Mouse (Mus musculus): ENCODE data around the gene Ulk1. TPM values are rescaled to one million over a fixed set of nuclear protein-coding genes. Genes with fewer than 3 reads are reported as not detected.

The Ulk1 gene
- polyA plus RNA-seq, 1 experiment from 2014 or later, result 46.9 TPM

GRCm38 (mm10) chr5:110794363-110794762 is 15.5 kb downstream of the Ulk1 start:
- Histone ChIP-seq H3K27ac (ENCODE audit: low read depth, low read length) (no peak overlapping the region), H3K27me3 (ENCODE audit: control insufficient read depth, insufficient read depth, low read length) (no peaks in the 10 kb centered on the region), H3K9me3 (ENCODE audit: control insufficient read depth, low read length) (no peaks in the 10 kb centered on the region), H3K4me1 (ENCODE audit: control insufficient read depth, insufficient read depth, low read length) (no peaks in the 10 kb centered on the region), H3K9ac (ENCODE audit: low read length) (no peak overlapping the region), H3K36me3 (ENCODE audit: control insufficient read depth, insufficient read depth, low read length) (peaks cover 45% of the 10 kb centered on the region), H3K4me2 (ENCODE audit: low read depth) (no peak overlapping the region), H3K4me3 (ENCODE audit: low read depth, low read length) (no peak overlapping the region)
- 92% methylated on average over 7 of the region's 7 CpGs for WGBS
- ATAC-seq (ENCODE audit: insufficient read depth, low FRiP score, low TSS enrichment) (no peak), DNase-seq (ENCODE audit: low spot score) (no peak)

DNA sequence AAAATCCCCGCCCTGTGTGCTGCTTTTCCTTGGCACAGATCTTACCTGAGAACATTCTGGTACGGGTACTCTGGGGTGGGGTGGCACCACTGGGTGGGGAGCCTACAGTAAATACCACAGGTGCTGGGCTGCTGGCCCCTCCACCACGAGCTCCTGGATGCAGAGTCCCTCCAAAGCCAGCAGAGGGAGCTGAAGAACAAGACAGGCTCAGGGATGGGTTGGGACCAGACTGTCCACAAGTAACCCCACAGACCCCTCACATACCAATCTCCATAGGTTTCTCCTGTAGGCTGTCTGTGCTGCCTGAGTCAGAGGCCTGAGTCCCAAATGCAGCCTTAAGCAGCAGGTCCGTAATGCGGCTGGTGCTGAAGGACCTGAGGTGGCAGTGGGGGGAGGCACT is 21.2 kb downstream of the Ulk1 start:
- H3K9me3 ChIP-seq (ENCODE audit: control insufficient read depth, low read length), result no peaks in the 10 kb centered on the region
- peak; percentile 53 for DNase-seq (ENCODE audit: low spot score)
- H3K4me3 ChIP-seq (ENCODE audit: low read depth, low read length), result no peak overlapping the region
- no peak overlapping the region for H3K27ac ChIP-seq (ENCODE audit: low read depth, low read length)
- H3K4me1 ChIP-seq (ENCODE audit: control insufficient read depth, insufficient read depth, low read length), result no peaks in the 10 kb centered on the region
- peaks cover 45% of the 10 kb centered on the region for H3K36me3 ChIP-seq (ENCODE audit: control insufficient read depth, insufficient read depth, low read length)
- WGBS, result 67% methylated on average over 5 of the region's 5 CpGs
- peak; percentile 35; the same call in 1 of the 2 replicates for ATAC-seq (ENCODE audit: insufficient read depth, low FRiP score, low TSS enrichment)
- H3K4me2 ChIP-seq (ENCODE audit: low read depth), result no peak overlapping the region
- H3K9ac ChIP-seq (ENCODE audit: low read length), result no peak overlapping the region
- no peaks in the 10 kb centered on the region for H3K27me3 ChIP-seq (ENCODE audit: control insufficient read depth, insufficient read depth, low read length)

DNA sequence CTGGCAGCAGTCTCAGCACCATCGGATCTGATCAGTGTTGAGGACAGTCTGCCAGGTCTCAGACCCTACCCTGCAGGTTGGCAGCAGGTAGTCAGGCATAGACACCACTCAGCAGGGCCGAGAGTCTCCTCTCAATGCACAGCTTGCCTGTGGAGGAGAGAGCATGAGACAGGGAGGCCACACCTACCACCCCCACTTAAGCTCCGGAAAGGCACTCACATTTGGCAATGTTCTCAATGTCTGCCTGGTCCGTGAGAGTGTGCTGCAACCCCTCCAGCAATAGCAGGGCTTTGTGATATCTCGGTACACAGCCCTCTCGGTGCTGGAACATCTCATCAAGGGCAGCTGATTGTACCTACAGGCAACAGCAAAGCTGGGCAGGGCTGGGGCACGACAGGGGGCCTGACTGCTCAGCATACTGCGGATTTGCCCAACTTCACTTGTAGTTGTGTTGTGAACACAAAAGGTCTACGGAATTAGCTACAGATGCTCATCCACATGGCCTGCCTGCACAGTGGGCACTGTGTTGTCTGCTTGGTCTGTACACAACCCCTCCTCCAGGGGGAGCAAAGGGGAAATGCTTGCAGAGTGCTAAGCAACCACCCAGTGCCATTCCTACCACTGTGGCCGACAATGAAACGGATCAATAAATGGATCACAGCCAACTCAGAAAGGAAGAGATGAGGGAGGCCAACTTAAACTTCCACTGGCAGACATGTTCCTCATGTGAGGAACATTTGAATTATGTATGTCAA is 23.6 kb downstream of the Ulk1 start:
- Histone ChIP-seq H3K4me2 (ENCODE audit: low read depth) (no peak overlapping the region), H3K9me3 (ENCODE audit: control insufficient read depth, low read length) (no peaks in the 10 kb centered on the region), H3K4me1 (ENCODE audit: control insufficient read depth, insufficient read depth, low read length) (no peaks in the 10 kb centered on the region), H3K9ac (ENCODE audit: low read length) (no peak overlapping the region), H3K27ac (ENCODE audit: low read depth, low read length) (no peak overlapping the region), H3K36me3 (ENCODE audit: control insufficient read depth, insufficient read depth, low read length) (peaks cover 33% of the 10 kb centered on the region), H3K27me3 (ENCODE audit: control insufficient read depth, insufficient read depth, low read length) (no peaks in the 10 kb centered on the region), H3K4me3 (ENCODE audit: low read depth, low read length) (no peak overlapping the region)
- DNase-seq (ENCODE audit: low spot score), result no peak
- ATAC-seq (ENCODE audit: insufficient read depth, low FRiP score, low TSS enrichment), result no peak
- 88% methylated on average over 11 of the region's 11 CpGs for WGBS

DNA sequence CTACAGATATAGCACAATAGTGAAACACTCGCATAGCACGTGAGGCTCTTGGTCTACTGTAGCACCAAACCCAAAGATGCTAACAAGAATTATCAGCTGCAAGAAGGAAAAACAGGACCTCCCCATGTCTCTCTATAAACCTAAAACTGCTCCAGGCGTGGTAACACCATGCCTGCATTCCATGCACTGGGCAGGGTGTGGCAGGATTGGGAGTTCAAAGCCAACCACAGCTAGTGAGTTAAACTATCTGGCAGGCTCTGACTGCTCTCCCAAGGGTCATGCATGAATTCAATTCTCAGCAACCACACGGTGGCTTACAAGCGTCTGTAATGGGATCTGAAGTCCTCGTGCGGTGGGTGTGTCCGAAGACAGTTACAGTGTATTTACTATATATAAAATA is 26.7 kb downstream of the Ulk1 start:
- 78% methylated on average over 8 of the region's 8 CpGs for WGBS
- ATAC-seq (ENCODE audit: insufficient read depth, low FRiP score, low TSS enrichment) (no peak), DNase-seq (ENCODE audit: low spot score) (no peak)
- no peak overlapping the region for H3K4me3 ChIP-seq (ENCODE audit: low read depth, low read length)
- H3K9me3 ChIP-seq (ENCODE audit: control insufficient read depth, low read length), result no peaks in the 10 kb centered on the region
- H3K36me3 ChIP-seq (ENCODE audit: control insufficient read depth, insufficient read depth, low read length), result peaks cover 16% of the 10 kb centered on the region
- H3K4me1 ChIP-seq (ENCODE audit: control insufficient read depth, insufficient read depth, low read length), result peaks cover 5% of the 10 kb centered on the region; the same call in 1 of the 2 replicates
- H3K27ac ChIP-seq (ENCODE audit: low read depth, low read length), result no peak overlapping the region
- H3K9ac ChIP-seq (ENCODE audit: low read length), result no peak overlapping the region
- H3K4me2 ChIP-seq (ENCODE audit: low read depth), result no peak overlapping the region
- no peaks in the 10 kb centered on the region for H3K27me3 ChIP-seq (ENCODE audit: control insufficient read depth, insufficient read depth, low read length)

DNA sequence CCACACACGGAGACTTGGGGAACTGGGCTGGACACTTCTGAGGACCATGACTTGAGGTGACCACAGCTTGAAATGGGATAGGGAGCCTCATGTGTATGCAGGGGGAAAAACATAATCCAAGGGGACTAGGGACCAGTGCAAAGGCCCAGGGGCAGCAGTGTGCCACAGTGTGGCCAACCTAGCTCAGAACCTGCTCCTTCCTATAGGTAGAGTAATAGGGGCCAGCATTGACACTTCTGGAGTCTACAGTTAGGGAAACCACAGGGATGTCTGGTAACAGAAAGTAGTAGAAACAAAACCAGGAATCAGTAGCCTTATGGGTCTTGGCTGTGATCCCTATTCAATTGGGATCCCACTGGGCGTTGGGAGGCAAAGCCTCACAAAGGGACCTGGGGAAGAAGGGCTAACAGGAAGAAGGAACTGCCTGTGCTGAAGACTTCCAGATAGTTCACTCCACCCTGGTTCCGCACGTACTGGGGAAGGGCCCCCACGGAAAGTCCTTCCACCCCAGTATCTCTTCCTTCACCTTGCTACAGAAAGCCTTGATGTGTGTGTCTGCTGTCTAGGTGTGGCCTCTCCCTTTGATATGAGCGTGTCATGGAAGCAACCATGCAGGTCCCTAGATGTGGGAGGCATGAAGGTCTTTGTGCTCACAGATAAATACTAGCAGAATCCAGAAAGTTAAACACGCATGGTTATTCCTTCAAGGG is 28.2 kb downstream of the Ulk1 start:
- Histone ChIP-seq H3K36me3 (ENCODE audit: control insufficient read depth, insufficient read depth, low read length) (peaks cover 7% of the 10 kb centered on the region), H3K4me1 (ENCODE audit: control insufficient read depth, insufficient read depth, low read length) (peaks cover 5% of the 10 kb centered on the region; the same call in 1 of the 2 replicates), H3K4me2 (ENCODE audit: low read depth) (no peak overlapping the region), H3K4me3 (ENCODE audit: low read depth, low read length) (no peak overlapping the region), H3K9ac (ENCODE audit: low read length) (no peak overlapping the region), H3K9me3 (ENCODE audit: control insufficient read depth, low read length) (no peaks in the 10 kb centered on the region), H3K27ac (ENCODE audit: low read depth, low read length) (no peak overlapping the region), H3K27me3 (ENCODE audit: control insufficient read depth, insufficient read depth, low read length) (no peaks in the 10 kb centered on the region)
- ATAC-seq (ENCODE audit: insufficient read depth, low FRiP score, low TSS enrichment), result no peak
- DNase-seq (ENCODE audit: low spot score), result no peak
- 80% methylated on average over 7 of the region's 7 CpGs for WGBS

GRCm38 (mm10) chr5:110780761-110781528 is 29.0 kb downstream of the Ulk1 start:
- DNase-seq (ENCODE audit: low spot score), result no peak
- peaks cover 4% of the 10 kb centered on the region for H3K36me3 ChIP-seq (ENCODE audit: control insufficient read depth, insufficient read depth, low read length)
- H3K9me3 ChIP-seq (ENCODE audit: control insufficient read depth, low read length), result no peaks in the 10 kb centered on the region
- WGBS, result 59% methylated on average over 10 of the region's 10 CpGs
- H3K9ac ChIP-seq (ENCODE audit: low read length), result peak overlapping the region; percentile 81
- H3K27me3 ChIP-seq (ENCODE audit: control insufficient read depth, insufficient read depth, low read length), result no peaks in the 10 kb centered on the region
- H3K27ac ChIP-seq (ENCODE audit: low read depth, low read length), result no peak overlapping the region
- peak overlapping the region; percentile 87 for H3K4me3 ChIP-seq (ENCODE audit: low read depth, low read length)
- peaks cover 5% of the 10 kb centered on the region; the same call in 1 of the 2 replicates for H3K4me1 ChIP-seq (ENCODE audit: control insufficient read depth, insufficient read depth, low read length)
- no peak; the same call in 1 of the 2 replicates for ATAC-seq (ENCODE audit: insufficient read depth, low FRiP score, low TSS enrichment)
- H3K4me2 ChIP-seq (ENCODE audit: low read depth), result peak overlapping the region; percentile 95

- no peak within 1 kb of the TSS for H3K27ac ChIP-seq (ENCODE audit: low read depth, low read length)
- under 1% methylated on average over 57 of the region's 57 CpGs for WGBS
- H3K4me1 ChIP-seq (ENCODE audit: control insufficient read depth, insufficient read depth, low read length), result peaks cover 5% of the 10 kb centered on the region; the same call in 1 of the 2 replicates
- peak; percentile 83 for ATAC-seq (ENCODE audit: insufficient read depth, low FRiP score, low TSS enrichment)
- DNase-seq (ENCODE audit: low spot score), result peak; percentile 90
- H3K9ac ChIP-seq (ENCODE audit: low read length), result peak within 1 kb of the TSS; percentile 81
- H3K4me3 ChIP-seq (ENCODE audit: low read depth, low read length), result peak within 1 kb of the TSS; percentile 87
- peak within 1 kb of the TSS; percentile 95 for H3K4me2 ChIP-seq (ENCODE audit: low read depth)
- H3K36me3 ChIP-seq (ENCODE audit: control insufficient read depth, insufficient read depth, low read length), result no peaks in the 10 kb centered on the region; the same call in 1 of the 2 replicates
- H3K9me3 ChIP-seq (ENCODE audit: control insufficient read depth, low read length), result no peaks in the 10 kb centered on the region
- H3K27me3 ChIP-seq (ENCODE audit: control insufficient read depth, insufficient read depth, low read length), result no peaks in the 10 kb centered on the region
Measured at GRCm38 (mm10) chr5:110779998-110780760, 29.7 kb downstream of the Ulk1 start, which contains the start of gene Pus1. Gene Pus1, minus strand, starts transcription at chr5:110780659.

Measured in neural tube, embryonic 11.5 days (tissue).